Mouse (Mus musculus): ENCODE data around the gene Pde4d. TPM values are rescaled to one million over a fixed set of nuclear protein-coding genes. Genes with fewer than 3 reads are reported as not detected.
A peak's percentile ranks its signal among the peaks of the same experiment; 100 is the strongest.

The Pde4d gene
- total and polyA plus RNA-seq, 2 experiments from 2014 or later: 19.0 to 103 TPM

DNA sequence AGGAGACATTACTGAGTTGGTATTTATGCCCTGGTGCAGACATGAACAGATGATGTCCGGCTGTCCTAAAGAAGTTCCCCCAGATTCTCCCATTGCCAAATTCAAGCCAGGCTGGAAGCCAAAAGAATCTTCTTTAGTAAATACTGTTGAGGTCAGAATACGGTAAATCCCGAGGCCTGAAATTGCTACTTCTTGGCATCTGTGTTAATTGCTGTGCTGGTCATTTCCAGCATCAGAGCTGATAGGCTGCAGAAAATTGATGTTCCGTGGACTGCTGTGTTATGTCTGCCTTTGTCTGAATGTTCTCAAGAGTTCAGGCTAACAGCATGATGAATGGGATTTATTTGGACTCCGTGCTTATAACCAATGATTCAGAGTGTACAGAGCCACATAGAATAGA is 1127.7 kb downstream of the Pde4d start:
- ATAC-seq (ENCODE audit: low FRiP score) (no peak), DNase-seq (ENCODE audit: low spot score) (peak; percentile 40)
- 58% methylated on average over 5 of the region's 5 CpGs for WGBS
- no peaks in the 10 kb centered on the region for H3K9me3 ChIP-seq (ENCODE audit: low read length)
- H3K9ac ChIP-seq (replicated peaks; ENCODE audit: low read length, poor library complexity, severe bottlenecking): no peak overlapping the region
- no peaks in the 10 kb centered on the region for H3K27me3 ChIP-seq (ENCODE audit: insufficient read depth, low read length)
- no peak for TF ChIP-seq CTCF (IDR thresholded peaks at IDR 0.05)
- no peaks in the 10 kb centered on the region for H3K4me1 ChIP-seq (ENCODE audit: insufficient read depth, low read length)
- no peaks in the 10 kb centered on the region for H3K36me3 ChIP-seq (ENCODE audit: insufficient read depth, low read length)
- no peak overlapping the region for H3K4me2 ChIP-seq (ENCODE audit: low read depth, low read length, poor library complexity, severe bottlenecking)
- H3K27ac ChIP-seq (ENCODE audit: low read depth, low read length): peak overlapping the region; percentile 20; the same call in 1 of the 2 replicates
- H3K4me3 ChIP-seq (ENCODE audit: low read depth, low read length): no peak overlapping the region

- H3K4me3 ChIP-seq (ENCODE audit: low read depth, low read length): no peak overlapping the region
- no peaks in the 10 kb centered on the region for H3K4me1 ChIP-seq (ENCODE audit: insufficient read depth, low read length)
- H3K27me3 ChIP-seq (ENCODE audit: insufficient read depth, low read length): no peaks in the 10 kb centered on the region
- ATAC-seq (ENCODE audit: low FRiP score) (no peak), DNase-seq (ENCODE audit: low spot score) (no peak)
- no peak overlapping the region for H3K9ac ChIP-seq (replicated peaks; ENCODE audit: low read length, poor library complexity, severe bottlenecking)
- no peaks in the 10 kb centered on the region for H3K36me3 ChIP-seq (ENCODE audit: insufficient read depth, low read length)
- WGBS: 46% methylated on average over 4 of the region's 4 CpGs
- no peak for TF ChIP-seq CTCF (IDR thresholded peaks at IDR 0.05)
- peak overlapping the region; percentile 20; the same call in 1 of the 2 replicates for H3K27ac ChIP-seq (ENCODE audit: low read depth, low read length)
- H3K4me2 ChIP-seq (ENCODE audit: low read depth, low read length, poor library complexity, severe bottlenecking): no peak overlapping the region
- H3K9me3 ChIP-seq (ENCODE audit: low read length): no peaks in the 10 kb centered on the region
These were observed 1128.2 kb downstream of the Pde4d start for GRCm38 (mm10) chr13:109577901-109578300.

DNA sequence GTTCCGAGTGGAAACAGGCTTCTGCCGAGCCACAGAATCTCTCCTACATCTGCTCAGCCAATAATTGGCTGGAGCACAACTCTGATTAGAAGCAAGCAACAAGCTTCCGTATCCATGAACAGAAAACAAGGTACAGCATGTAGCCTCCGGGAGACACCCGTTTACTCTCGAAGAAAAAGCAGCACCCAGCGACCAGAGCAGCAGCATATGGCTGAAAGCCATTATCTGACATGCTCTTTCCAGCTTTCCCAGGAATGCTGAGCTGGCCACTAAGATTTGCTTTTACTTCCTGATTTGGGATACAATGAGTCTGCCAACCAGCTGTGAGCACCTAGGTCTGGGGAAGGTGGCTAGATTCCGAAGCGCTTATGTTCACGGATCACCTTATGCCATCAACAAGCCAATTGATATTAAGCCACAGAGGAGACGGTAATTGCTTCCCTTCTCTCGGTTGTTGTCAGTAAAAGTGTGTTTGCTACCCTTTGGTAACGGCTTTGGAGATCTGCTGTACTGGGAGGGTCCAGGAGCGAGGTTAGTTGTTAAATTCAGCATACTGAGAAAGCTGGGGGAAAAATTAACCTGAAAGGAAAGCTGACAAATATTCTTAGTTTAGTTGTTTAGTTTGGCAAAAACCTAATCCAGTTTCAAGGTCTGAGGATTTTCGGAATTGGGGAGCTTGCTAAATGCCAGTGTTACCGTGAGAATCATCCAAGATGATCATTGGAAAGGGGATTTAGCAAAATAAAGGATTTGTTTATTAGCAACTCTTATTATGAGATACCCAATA is 1131.7 kb downstream of the Pde4d start:
- 77% methylated on average over 16 of the region's 16 CpGs for WGBS
- no peaks in the 10 kb centered on the region for H3K36me3 ChIP-seq (ENCODE audit: insufficient read depth, low read length)
- no peak overlapping the region for H3K4me3 ChIP-seq (ENCODE audit: low read depth, low read length)
- no peak overlapping the region for H3K9ac ChIP-seq (replicated peaks; ENCODE audit: low read length, poor library complexity, severe bottlenecking)
- H3K9me3 ChIP-seq (ENCODE audit: low read length): no peaks in the 10 kb centered on the region
- ATAC-seq (ENCODE audit: low FRiP score) (no peak), DNase-seq (ENCODE audit: low spot score) (peak; percentile 14)
- no peaks in the 10 kb centered on the region for H3K27me3 ChIP-seq (ENCODE audit: insufficient read depth, low read length)
- H3K4me2 ChIP-seq (ENCODE audit: low read depth, low read length, poor library complexity, severe bottlenecking): no peak overlapping the region
- H3K27ac ChIP-seq (ENCODE audit: low read depth, low read length): no peak overlapping the region
- no peak for TF ChIP-seq CTCF (IDR thresholded peaks at IDR 0.05)
- no peaks in the 10 kb centered on the region for H3K4me1 ChIP-seq (ENCODE audit: insufficient read depth, low read length)

GRCm38 (mm10) chr13:109590048-109590447 is 1140.3 kb downstream of the Pde4d start:
- 86% methylated on average over 4 of the region's 4 CpGs for whole genome bisulfite sequencing
- ATAC-seq (ENCODE audit: low FRiP score) (no peak), DNase-seq (ENCODE audit: low spot score) (no peak)
- Histone ChIP-seq H3K4me2 (ENCODE audit: low read depth, low read length, poor library complexity, severe bottlenecking) (no peak overlapping the region), H3K9me3 (ENCODE audit: low read length) (no peaks in the 10 kb centered on the region), H3K4me1 (ENCODE audit: insufficient read depth, low read length) (0 out of 2 replicates have a peak, but pooled peaks cover 3% of the 10 kb centered on the region), H3K27ac (ENCODE audit: low read depth, low read length) (no peak overlapping the region), H3K4me3 (ENCODE audit: low read depth, low read length) (no peak overlapping the region), H3K9ac (replicated peaks; ENCODE audit: low read length, poor library complexity, severe bottlenecking) (no peak overlapping the region), H3K36me3 (ENCODE audit: insufficient read depth, low read length) (no peaks in the 10 kb centered on the region), H3K27me3 (ENCODE audit: insufficient read depth, low read length) (no peaks in the 10 kb centered on the region)
- no peak for TF ChIP-seq CTCF (IDR thresholded peaks at IDR 0.05)

- no peaks in the 10 kb centered on the region for H3K27me3 ChIP-seq (ENCODE audit: insufficient read depth, low read length)
- DNase-seq (ENCODE audit: low spot score) (no peak), ATAC-seq (ENCODE audit: low FRiP score) (no peak)
- no peaks in the 10 kb centered on the region for H3K9me3 ChIP-seq (ENCODE audit: low read length)
- no peak overlapping the region for H3K4me3 ChIP-seq (ENCODE audit: low read depth, low read length)
- 0 out of 2 replicates have a peak, but pooled peaks cover 3% of the 10 kb centered on the region for H3K4me1 ChIP-seq (ENCODE audit: insufficient read depth, low read length)
- no peak overlapping the region for H3K9ac ChIP-seq (replicated peaks; ENCODE audit: low read length, poor library complexity, severe bottlenecking)
- no peak overlapping the region for H3K4me2 ChIP-seq (ENCODE audit: low read depth, low read length, poor library complexity, severe bottlenecking)
- TF ChIP-seq CTCF (IDR thresholded peaks at IDR 0.05): no peak
- H3K36me3 ChIP-seq (ENCODE audit: insufficient read depth, low read length): no peaks in the 10 kb centered on the region
- WGBS: 48% methylated on average over 8 of the region's 8 CpGs
- no peak overlapping the region for H3K27ac ChIP-seq (ENCODE audit: low read depth, low read length)
These were observed 1142.5 kb downstream of the Pde4d start for GRCm38 (mm10) chr13:109592192-109592797.

- WGBS: 67% methylated on average over 4 of the region's 4 CpGs
- ATAC-seq (ENCODE audit: low FRiP score) (no peak), DNase-seq (ENCODE audit: low spot score) (no peak)
- Histone ChIP-seq H3K4me1 (ENCODE audit: insufficient read depth, low read length) (no peaks in the 10 kb centered on the region), H3K9me3 (ENCODE audit: low read length) (no peaks in the 10 kb centered on the region), H3K27ac (ENCODE audit: low read depth, low read length) (no peak overlapping the region), H3K4me2 (ENCODE audit: low read depth, low read length, poor library complexity, severe bottlenecking) (no peak overlapping the region), H3K27me3 (ENCODE audit: insufficient read depth, low read length) (no peaks in the 10 kb centered on the region), H3K9ac (replicated peaks; ENCODE audit: low read length, poor library complexity, severe bottlenecking) (no peak overlapping the region), H3K36me3 (ENCODE audit: insufficient read depth, low read length) (no peaks in the 10 kb centered on the region), H3K4me3 (ENCODE audit: low read depth, low read length) (no peak overlapping the region)
- TF ChIP-seq CTCF (IDR thresholded peaks at IDR 0.05): no peak
These were observed 1150.0 kb downstream of the Pde4d start for GRCm38 (mm10) chr13:109599711-109600110.
